Mouse (Mus musculus): ENCODE measurements around the gene Aurkb.

GRCm38 (mm10) chr11:69064259-69065133 lies 19.0 kb downstream of the Aurkb start:
- TF ChIP-seq CTCF (IDR thresholded peaks at IDR 0.05) (no peak), EP300 (IDR thresholded peaks at IDR 0.05; ENCODE audit: insufficient read depth, low read depth, low read length) (no peak)

All from heart, adult 2 months (tissue).